Mouse (Mus musculus) left cerebral cortex, adult 2 months (tissue): Measurements from ENCODE around the gene Csrp1. TPM values are rescaled to one million over a fixed set of nuclear protein-coding genes. Genes with fewer than 3 reads are reported as not detected.

Experiments used
- DNase-seq, 2 experiments: peaks; one replicate each; pipeline ENCODE4 v3.0.0; 2021 to 2022; ENCODE audit warnings: low spot score in 2 of 2, mixed read lengths in 1 of 2; ENCODE audit errors: extremely low spot score in 1 of 2
- H3K27ac ChIP-seq: fragments of 200-600 bp; 2 replicates; pipeline ENCODE4 v1.8.1; 2022
- H3K4me3 ChIP-seq: fragments of 200-600 bp; 2 replicates; pipeline ENCODE4 v1.8.1; 2022
- CTCF ChIP-seq: fragments of 200-600 bp; IDR thresholded peaks from 2 replicates; pipeline ENCODE4 v1.8.1; 2022; ENCODE audit warnings: antibody characterized with exemption, mild to moderate bottlenecking, moderate library complexity
- intact Hi-C: fragments of 180-260 bp; cut with DNase I; formaldehyde crosslinking; loops from one replicate; pipeline ENCODE4 v1.15.1; 2025
- total RNA-seq, 2 experiments: library from RNA; stranded (reverse); gene quantifications; 2 replicates each; pipeline ENCODE4 v1.2.3; 2021

Gene Csrp1
- total RNA-seq, 2 experiments from 2014 or later: 208 to 212 TPM

DNA sequence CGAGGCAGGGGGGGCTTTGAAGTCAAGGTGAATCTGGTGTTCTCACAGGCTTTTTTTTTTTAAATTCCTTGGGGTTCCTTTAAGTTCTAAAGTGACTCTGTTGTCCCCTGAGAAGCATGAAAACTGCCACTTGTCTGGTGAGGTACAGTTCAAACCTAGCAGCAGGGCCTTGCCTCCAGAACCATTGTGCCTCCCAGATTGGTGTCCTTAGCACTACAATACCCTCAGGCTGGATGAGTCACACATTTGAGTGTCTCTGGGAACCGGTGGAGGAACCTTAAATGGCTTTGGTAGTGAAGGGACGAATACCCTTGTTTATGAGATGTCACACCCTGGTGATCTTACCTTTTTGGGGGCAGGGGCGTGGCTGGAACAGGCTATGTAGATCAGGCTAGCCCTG, 4.3 kb downstream of the Csrp1 start:
- TF ChIP-seq CTCF: no peak
- DNase-seq: no peak
- intact Hi-C loops: no loop called here
- no peak overlapping the region for H3K4me3 ChIP-seq
- H3K27ac ChIP-seq: no peak overlapping the region

DNA sequence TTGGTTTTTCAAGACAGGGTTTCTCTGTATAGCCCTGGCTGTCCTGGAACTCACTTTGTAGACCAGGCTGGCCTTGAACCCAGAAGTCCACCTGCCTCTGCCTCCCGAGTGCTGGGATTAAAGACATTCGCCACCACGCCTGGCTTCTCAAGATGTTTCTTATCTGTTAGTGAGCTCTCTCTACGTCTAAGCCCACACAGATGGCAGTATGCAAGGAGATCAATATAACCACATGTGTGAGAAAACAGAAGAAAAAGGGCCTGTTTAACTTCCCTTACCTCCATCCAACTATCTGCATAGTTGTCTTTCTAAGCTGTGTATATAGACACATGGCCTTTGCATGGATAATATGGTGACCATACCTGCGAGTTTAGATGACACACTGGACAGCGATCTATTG, 5.5 kb downstream of the Csrp1 start:
- intact Hi-C loops: no loop called here

DNA sequence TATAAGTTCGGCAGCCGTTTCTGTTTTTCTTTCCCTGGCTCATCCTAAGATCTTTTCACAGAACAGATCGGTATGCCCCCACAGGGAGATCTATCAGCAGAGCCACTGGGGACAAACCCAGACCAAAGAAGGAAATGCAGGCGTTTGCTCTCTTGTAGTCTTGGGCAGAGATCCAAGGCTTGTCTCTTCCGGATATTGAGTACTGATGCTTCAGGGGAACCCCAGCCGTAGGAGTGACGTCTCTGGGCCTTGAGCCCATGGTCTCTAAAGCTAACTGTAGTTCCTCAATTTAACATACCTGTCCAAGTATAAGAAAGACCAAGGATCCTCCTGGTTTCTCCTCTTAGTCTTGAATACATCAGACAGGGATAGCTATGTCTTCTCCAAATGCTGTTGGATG, 6.1 kb downstream of the Csrp1 start:
- intact Hi-C loops: no loop called here
- Histone ChIP-seq H3K4me3 (no peak overlapping the region), H3K27ac (no peak overlapping the region)
- no peak for TF ChIP-seq CTCF
- no peak for DNase-seq

More for the DNA sequence above, 5.5 kb downstream of the Csrp1 start:
- TF ChIP-seq CTCF: no peak
- no peak for DNase-seq
- Histone ChIP-seq H3K27ac (no peak overlapping the region), H3K4me3 (no peak overlapping the region)

DNA sequence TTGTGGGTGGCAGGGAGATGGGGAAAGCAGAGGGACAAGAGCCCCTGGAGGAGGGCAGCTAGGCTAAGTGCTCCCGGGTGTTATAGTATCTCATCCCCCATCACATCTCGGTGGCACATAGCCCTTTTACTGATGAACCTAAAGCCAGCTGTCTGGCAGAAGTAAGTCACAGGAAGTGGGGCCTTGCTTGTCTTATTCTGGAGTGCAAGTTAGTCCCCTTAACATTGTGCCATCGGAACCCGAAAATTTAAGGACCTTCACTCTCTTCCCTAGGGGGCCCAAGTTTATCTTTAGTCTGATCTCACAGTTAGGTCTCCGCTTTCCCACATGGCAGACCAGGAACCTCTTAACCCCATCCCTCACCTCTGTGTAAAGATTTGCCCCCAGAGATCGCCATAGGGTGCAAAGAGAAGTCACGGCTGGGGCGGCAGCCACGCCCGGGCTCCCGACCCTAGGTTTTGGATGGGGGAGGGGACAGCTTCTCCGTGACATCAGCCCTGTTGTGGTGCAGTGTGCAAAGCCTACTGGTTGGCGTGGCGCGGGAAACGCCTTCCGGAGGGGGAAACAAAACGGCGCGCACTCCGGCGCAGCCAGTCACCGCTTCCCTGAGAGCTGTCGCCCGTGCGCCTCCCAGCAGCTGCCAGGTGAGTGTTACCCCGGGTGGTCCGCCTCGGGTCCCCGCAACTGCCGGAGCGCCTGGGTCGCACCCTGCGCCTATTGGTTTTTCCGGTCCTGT, 8.9 kb downstream of the Csrp1 start:
- TF ChIP-seq CTCF: no peak
- intact Hi-C loops: no loop called here
- Histone ChIP-seq H3K4me3 (peak overlapping the region; percentile 73), H3K27ac (peak overlapping the region; percentile 87)
- DNase-seq: peak; percentile 79 to 84

DNA sequence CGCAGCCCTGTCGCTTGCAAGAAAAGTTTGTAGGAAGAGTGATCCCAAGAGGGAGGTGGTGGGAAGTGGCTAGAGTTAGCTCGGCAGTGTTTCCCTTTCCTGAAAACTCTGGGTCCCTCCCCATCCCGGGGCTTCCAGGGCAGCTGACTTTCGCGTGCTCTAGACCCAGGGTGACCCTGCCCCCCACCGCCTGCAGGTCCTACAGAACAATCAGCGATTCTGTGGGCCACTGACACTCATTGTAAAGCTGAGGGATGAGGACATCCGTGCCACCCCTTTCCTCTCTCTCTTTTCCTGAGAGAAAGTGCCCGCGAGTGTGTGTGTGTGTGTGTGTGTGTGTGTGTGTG, 9.5 kb downstream of the Csrp1 start:
- peak in 1 of 2 experiments; percentile 37 for DNase-seq
- intact Hi-C loops: no loop called here
- TF ChIP-seq CTCF: no peak
- Histone ChIP-seq H3K4me3 (peak overlapping the region; percentile 73), H3K27ac (peak overlapping the region; percentile 87)

DNA sequence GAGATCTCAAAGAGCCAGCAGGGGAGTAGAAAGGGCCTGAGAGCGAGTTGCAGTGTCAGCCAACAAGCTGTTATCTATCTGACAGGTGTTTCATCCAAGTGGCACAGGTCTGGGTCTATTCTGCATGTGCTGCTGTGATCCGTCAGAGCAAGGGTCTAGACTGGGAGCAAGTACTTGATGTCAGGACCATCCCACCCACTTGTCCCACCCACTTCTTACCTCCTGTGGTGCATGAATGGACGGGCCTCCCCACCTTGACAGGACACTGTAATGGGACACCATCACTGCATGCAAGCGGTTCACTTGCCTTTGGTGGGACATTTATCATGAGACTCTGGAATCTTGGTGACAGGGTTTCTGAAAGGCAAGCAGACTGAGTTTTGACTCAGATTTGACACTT, 10.0 kb downstream of the Csrp1 start:
- H3K4me3 ChIP-seq: peak overlapping the region; percentile 73
- peak overlapping the region; percentile 87 for H3K27ac ChIP-seq
- no peak for TF ChIP-seq CTCF
- no peak for DNase-seq
- intact Hi-C loops: loop anchor here (2.0 kb wide), 1 partner anchor 17 kb away; no protein-coding TSS in a partner anchor

DNA sequence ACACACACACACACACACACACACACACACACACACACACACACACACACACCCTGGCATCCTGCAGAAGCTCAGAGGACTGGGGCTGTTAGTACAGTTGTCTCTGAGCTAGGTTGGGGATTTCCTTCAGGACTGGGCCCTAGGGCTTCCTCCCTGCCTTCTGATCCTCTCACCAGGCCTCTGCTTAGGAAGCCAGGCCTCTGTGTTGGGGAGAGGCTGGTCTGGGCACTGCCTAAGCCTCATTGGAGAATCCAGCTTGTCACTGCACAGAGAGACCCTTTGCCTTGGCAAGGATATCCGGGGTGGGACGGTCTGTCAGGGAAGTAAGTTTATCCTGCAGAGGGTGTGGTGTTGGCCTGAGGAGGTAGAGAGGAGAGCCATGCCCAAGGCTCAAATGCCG, 10.4 kb downstream of the Csrp1 start:
- no peak for DNase-seq
- Histone ChIP-seq H3K27ac (peak overlapping the region; percentile 70; the same call in 1 of the 2 replicates), H3K4me3 (peak overlapping the region; percentile 73)
- no peak for TF ChIP-seq CTCF
- intact Hi-C loops: loop anchor here (2.0 kb wide), 1 partner anchor 17 kb away; no protein-coding TSS in a partner anchor

DNA sequence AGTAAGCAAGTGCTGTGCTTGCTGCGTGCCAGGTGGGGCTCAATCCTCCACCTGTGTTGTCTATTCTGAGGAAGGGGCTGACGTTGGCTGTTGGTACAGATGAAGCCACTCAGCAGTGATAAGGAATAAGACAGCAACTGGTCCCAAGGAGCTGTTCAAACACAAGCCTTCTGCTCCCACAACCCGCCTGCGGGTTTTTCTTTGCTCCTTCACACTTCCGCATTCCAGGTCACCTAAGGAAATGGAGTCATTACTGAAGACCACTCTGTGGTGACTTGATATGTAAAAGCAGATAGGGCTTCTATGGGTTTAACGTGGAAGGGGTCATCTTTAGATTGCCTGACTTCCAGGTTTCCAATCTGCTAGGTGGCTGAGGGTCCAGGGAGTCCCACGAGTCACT, 11.5 kb downstream of the Csrp1 start:
- no peak for TF ChIP-seq CTCF
- intact Hi-C loops: loop anchor here (2.0 kb wide), 1 partner anchor 15 kb away; no protein-coding TSS in a partner anchor
- peak overlapping the region; percentile 73 for H3K4me3 ChIP-seq
- no peak for DNase-seq
- H3K27ac ChIP-seq: peak overlapping the region; percentile 67

DNA sequence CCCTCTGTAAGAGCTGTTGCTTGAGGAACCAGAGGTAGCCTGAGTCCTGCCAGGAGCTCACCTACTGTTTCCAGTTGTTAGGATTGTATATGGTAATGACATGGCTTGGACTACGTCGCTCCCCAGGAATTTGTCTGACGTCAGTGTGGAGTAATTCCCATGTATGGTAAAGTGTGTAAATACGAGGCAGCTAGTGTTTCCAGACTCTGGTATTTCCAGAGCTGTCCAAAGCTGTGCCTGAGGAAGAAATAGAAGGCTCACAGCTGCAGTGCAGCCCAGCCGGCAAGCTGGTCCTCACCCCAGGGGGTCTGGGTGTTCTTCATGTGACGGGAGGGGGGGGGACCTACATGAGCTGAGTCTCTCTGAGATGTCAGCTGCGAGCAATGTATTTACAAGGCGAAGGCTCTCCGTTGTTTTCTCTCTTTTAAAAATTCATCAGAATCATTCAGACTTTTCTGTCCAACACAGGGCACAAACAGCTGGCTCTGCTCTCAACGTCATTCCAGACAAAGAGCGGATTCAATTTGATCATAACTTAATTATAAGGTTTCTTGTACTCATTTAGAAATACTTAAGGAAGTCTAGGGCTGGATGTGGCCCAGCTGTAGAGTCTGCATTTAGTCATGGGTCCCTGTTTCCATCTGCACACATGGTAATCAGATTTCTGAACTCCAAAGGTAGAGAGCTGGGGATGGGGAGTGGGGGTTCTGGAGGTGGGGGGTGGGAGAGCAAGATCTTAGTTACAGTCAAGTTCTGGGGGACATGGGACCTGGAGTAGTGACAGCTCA, 12.2 kb downstream of the Csrp1 start:
- peak overlapping the region; percentile 78 for H3K27ac ChIP-seq
- peak overlapping the region; percentile 73 for H3K4me3 ChIP-seq
- intact Hi-C loops: loop anchor here (2.0 kb wide), 1 partner anchor 15 kb away; no protein-coding TSS in a partner anchor

DNA sequence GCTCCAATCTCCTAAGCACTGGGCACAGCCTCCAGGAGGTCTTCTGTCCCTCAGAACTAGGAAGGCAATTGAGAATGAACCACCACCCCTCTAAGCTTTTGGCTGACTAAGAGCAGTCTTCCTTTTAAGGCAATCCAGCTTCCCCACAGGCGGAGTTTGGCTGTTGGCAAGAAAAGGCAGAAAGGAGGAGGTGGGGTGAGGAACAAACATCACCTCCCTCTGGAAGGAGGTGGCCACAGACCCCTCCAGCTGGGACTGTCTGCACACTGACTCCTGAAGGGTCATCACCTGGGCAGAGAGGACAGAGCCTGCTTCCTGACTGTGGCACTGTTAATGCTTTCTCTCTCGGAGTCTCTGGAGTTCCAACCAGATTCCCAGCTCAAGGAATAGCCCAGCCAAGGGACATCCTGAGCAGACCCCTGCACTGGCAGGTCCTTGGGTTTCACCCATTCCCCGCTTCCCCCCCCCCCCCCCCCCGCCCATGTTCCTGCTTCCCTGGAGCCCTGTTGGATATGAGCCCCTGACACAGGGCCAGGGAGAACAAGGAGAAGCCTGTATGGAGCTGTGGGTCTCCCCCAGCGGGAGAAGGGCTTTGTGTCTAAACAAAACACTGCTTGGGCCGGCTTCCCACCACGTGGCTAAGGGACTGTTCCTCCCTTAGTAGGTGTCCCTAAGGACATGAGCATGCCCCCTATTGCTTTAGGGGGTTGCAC, 14.5 kb downstream of the Csrp1 start:
- peak overlapping the region; percentile 78 for H3K27ac ChIP-seq
- intact Hi-C loops: no loop called here
- no peak overlapping the region for H3K4me3 ChIP-seq
- DNase-seq: peak; percentile 31 to 61
- TF ChIP-seq CTCF: no peak

More for the DNA sequence above, 12.2 kb downstream of the Csrp1 start:
- no peak for TF ChIP-seq CTCF
- DNase-seq: no peak

DNA sequence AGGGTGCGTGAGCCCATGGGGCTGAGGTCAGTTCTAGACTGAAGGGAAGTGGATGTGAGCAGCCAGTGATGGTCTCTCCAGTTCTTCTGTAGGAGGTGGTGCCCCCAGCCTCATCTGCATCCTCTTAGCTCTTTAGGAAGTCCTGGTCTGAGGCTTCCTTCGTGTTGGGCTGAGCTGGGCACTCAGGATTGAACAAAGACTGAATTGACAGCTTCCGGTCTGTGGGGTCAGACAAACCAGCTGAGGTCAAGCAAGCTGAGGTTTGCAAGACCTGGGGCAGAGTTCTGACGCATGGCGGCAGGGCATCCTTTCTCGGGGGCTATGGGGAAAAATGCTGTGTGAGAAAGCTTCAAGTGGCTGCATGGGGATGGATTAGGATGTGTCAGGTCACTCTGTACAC, 15.6 kb downstream of the Csrp1 start:
- peak overlapping the region; percentile 78 for H3K27ac ChIP-seq
- DNase-seq: no peak

DNA sequence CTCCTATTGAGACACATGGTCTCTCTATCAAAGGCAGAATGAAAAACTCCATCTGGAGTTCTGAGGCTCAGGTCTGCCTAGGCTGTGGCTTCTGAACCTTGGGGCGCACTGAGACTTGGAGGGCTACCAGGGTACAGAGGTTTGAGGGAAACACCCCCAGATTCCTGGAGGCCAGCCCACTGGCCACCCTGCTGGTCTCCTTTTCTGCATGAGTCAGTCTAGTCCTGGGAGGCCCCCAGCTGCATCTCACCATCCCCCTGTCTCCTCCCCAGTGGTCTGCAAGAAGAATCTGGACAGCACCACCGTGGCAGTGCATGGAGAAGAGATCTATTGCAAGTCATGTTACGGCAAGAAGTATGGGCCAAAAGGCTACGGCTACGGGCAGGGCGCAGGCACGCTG, 25.1 kb downstream of the Csrp1 start:
- no peak overlapping the region for H3K27ac ChIP-seq
- no peak for DNase-seq
- intact Hi-C loops: no loop called here
- H3K4me3 ChIP-seq: no peak overlapping the region
- TF ChIP-seq CTCF: no peak

More for the DNA sequence above, 15.6 kb downstream of the Csrp1 start:
- no peak overlapping the region for H3K4me3 ChIP-seq
- no peak for TF ChIP-seq CTCF
- intact Hi-C loops: no loop called here
